Mouse (Mus musculus) C2C12 (cell line): ENCODE results near the gene Tbrg4.

Source experiments
- CEBPB ChIP-seq: IDR thresholded peaks from one replicate; pipeline ENCODE4 v1.6.1; 2011; ENCODE audit warnings: low read depth, mild to moderate bottlenecking, control low read depth, moderate library complexity
- CTCF ChIP-seq: IDR thresholded peaks from one replicate; pipeline ENCODE4 v1.5.1; 2011; ENCODE audit not compliant: control insufficient read depth, insufficient read depth, insufficient read length
- MAX ChIP-seq: IDR thresholded peaks from one replicate; pipeline ENCODE4 v1.6.1; 2011; ENCODE audit warnings: mild to moderate bottlenecking, control low read depth
- MYOD1 ChIP-seq: IDR thresholded peaks from one replicate; pipeline ENCODE4 v1.6.1; 2011; ENCODE audit warnings: low read depth; ENCODE audit not compliant: control insufficient read depth, insufficient read length
- MYOG ChIP-seq: IDR thresholded peaks from one replicate; pipeline ENCODE4 v1.6.1; 2011; ENCODE audit not compliant: control insufficient read depth, insufficient read length; ENCODE audit errors: extremely low read depth
- USF1 ChIP-seq: IDR thresholded peaks from one replicate; pipeline ENCODE4 v1.6.1; 2011; ENCODE audit warnings: low read depth, mild to moderate bottlenecking, control low read depth, moderate library complexity

DNA sequence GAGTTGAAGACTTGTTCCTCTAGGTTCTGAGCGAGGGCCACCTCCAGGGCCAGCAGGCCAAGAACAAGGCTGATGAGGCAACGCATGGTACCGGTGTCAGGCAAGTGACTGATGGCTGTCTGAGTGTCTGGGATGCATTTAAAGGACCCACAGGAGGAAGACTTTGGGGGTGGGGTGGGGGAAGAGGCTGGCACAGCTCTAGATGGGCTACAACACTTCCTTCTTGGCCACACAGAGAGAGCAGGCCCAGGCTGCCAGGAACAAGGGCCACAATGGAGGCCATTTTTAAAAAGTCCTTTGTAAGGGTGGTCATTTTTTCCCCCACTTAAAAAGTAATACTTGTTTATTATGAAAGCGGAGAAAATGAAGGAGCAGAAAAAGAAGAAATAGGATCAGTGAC is 12.7 kb upstream of the Tbrg4 start, which contains the start of gene Wap:
- TF ChIP-seq CTCF: no peak
- TF ChIP-seq MYOD1: no peak
- TF ChIP-seq USF1: no peak
- no peak for TF ChIP-seq MAX
- TF ChIP-seq CEBPB: no peak
- TF ChIP-seq MYOG: no peak
